Mouse (Mus musculus) urinary bladder, postnatal 14 days (tissue): Measurements from ENCODE around the gene Klra3.
"Not testable (repeated sequence)": the region's sequence is repeated elsewhere in the genome, so short reads cannot be mapped to it uniquely, and the experiment has no call there.

Experiments used
- DNase-seq: peaks from one replicate; pipeline ENCODE4 v3.0.0; 2021; ENCODE audit warnings: low spot score

Gene Klra3

DNA sequence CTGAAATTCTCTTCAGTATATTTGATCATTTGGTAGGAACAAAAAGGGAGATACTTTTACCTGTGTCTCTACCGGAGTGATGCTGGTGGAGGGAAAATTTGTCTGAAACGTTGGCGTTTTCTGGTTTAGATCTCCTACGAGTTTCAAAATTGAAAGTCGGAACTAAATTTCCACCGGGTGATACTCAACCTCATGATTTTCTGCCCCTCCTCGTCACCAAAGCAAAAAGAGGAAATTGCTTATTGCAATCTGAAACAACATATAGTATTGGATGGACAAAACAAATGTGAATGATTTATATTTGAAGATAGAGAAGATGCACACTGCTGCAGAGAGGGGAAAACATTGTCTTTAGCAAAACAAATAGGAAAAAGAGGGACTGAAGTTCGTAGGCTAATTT lies at the start of gene Klra3:
Klra3 (minus strand) TSS at position 164 of the 400 bp plus-strand sequence.
- no peak for DNase-seq

DNA sequence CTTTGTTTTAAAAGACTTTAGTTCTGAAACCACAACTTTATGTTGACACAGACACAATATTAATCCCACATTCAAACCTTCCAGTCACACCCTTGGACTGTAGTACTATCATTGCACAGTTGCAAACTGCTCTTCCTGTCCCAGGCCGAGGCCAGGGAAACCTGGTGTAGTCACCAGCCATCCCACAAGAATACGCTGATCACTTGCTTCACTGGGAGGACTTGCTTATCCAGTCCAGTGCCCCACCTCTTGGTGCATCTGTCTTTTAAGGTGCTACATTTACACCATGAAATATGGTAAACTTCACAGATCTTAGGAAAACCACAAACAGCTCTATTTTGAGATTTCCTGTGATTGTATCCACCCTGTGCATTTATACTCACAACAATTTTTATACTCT lies 49.4 kb upstream of the Klra3 start, which contains the start of gene Klra1:
Klra1 (minus strand) TSS at position 125 of the 400 bp plus-strand sequence.
- no peak for DNase-seq

DNA sequence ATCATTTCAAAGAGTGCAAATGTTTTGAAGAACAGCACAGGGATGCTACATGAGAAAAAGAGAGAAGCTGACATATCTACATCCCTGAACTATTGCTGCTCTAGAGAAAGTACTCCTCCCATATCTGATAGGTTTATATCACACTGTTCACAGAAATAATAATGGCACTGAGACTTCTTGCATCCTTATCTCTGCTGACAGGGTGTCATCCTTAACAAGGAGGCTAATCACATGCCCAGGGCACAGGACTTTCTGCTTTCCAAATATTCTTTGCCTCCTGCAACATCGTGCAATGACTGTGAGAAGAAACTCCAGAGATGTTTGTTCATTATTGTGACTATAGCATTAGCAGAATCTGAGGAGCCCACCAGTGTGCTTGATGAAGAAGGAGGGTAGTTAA lies 48.4 kb upstream of the Klra3 start:
- DNase-seq, result no peak

DNA sequence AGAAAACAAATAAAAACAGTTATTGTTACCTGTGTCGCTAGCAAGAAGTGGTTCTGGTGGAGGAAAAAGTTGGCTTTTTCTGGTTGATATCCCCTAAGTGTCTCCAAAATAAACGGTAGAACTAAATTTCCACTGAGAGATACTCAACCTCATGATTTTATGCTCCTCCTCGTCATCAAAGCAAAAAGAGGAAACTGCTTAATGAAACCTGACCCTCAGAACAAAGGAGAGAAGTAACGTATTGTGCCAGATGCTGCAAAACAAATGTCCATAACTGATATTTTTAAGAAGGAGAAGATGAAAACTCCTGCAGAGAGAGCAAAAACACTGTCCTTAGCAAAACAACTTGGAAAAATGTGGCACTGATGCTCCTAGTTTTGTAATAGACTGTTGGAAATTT lies 45.0 kb upstream of the Klra3 start:
- DNase-seq, result no peak

DNA sequence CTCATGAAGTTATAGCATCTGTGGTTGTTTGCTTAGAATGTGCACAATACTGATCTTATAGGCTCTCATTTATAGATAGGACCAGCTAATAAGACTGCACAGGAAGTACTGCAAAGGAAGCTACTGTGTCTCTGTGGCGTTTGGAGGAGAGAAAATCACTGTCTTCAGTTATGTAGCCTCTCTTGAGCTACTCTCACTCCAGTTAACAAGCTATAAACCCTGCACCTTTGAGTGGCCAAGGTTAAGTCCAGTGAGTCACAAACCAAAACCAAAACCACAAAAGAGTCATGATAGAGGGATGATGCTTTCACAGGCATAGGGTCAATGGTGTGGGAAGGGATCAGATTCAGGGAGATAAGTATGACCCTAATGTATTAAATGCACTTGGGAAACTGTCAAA lies 8.0 kb upstream of the Klra3 start:
- not testable (repeated sequence) for DNase-seq

DNA sequence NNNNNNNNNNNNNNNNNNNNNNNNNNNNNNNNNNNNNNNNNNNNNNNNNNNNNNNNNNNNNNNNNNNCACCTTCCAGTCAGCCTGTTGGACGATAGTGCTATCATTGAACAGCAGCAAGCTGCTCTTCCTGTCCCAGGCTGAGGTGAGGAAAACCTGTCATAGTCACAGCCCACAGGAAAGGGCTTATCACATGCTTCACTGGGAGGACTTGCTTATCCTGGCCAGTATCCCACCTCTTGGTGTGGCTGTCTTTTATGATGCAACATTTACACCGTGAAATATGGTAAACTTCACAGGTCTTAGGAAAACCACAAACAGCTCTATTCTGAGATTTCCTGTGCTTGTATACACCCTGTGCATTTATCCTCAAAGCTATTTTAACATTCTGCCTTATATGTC lies 4.6 kb upstream of the Klra3 start:
- DNase-seq, result not testable (repeated sequence)

DNA sequence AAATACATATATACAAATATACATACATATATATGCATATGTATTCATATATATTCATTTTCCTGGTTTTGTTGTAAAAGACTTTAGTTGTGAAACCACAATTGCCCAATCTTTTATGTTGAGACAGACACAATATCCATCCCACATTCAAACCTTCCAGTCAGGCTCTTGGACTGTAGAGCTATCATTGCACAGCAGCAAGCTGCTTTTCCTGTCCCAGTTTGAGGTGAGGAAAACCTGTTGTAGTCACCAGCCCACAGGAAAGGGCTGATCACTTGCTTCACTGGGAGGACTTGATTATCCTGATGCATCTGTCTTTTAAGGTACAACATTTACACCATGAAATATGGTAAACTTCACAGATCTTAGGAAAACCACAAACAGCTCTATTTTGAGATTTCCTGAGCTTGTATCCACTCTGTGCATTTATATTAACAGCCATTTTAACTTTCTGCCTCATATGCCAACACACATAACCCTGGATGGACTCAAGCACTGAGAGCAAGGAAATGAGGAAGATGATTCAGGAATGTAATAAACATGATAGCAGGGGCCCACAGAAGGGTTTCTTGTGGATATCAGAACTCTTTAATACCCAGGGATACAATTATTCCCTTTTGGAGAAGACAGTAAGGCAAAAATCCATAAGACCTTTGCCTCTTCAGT lies 49.3 kb downstream of the Klra3 start:
- no peak for DNase-seq

DNA sequence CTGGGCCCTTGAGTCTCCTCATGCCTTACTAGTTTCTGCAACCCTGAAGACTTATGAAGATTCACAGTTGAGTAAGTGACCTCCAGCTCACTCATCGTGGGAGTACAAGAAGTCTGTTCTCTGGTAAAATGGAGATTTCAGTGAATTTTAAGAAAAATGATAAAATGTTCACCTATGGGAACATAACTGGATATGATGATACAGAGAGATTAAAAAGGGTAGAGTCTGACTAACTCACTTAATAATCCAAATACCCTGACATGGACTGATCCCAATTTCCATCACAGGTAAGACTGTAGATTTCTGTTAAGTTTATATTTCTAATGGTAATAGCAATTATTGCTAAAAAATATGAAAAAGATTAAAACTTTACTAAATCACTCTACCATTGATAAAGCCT lies 55.5 kb downstream of the Klra3 start, which contains the start of gene Klra10:
Klra10 (minus strand) TSS at position 101 of the 400 bp plus-strand sequence.
- not testable (repeated sequence) for DNase-seq
